Mouse (Mus musculus) midbrain, embryonic 12.5 days (tissue): ENCODE measurements at regions not wholly inside any gene's neighbourhood (a gene's known extent, or its start where the extent isn't known, plus 50 kb on each side); places are given as distances from the start of the nearest gene placed in this dataset.
"Not testable (repeated sequence)": the region's sequence is repeated elsewhere in the genome, so short reads cannot be mapped to it uniquely, and the experiment has no call there.

Experiments used
- ATAC-seq: fragments of 200-750 bp; cut with Nextera tagmentation; 2 replicates; pipeline ENCODE4 v1.8.0; 2017; ENCODE audit warnings: low read depth, moderate TSS enrichment, moderate library complexity; ENCODE audit not compliant: low FRiP score
- H3K27ac ChIP-seq: fragments of 300-500 bp; sonication (generic); replicated peaks from 2 replicates; pipeline ENCODE4 v1.5.1; 2016; ENCODE audit warnings: mild to moderate bottlenecking
- H3K27me3 ChIP-seq: fragments of 300-500 bp; sonication (generic); 2 replicates; pipeline ENCODE4 v1.6.1; 2016; ENCODE audit warnings: mild to moderate bottlenecking
- H3K36me3 ChIP-seq: fragments of 300-500 bp; sonication (generic); 2 replicates; pipeline ENCODE4 v1.6.1; 2016
- H3K4me1 ChIP-seq: fragments of 300-500 bp; sonication (generic); 2 replicates; pipeline ENCODE4 v1.6.1; 2016
- H3K4me2 ChIP-seq: fragments of 300-500 bp; sonication (generic); replicated peaks from 2 replicates; pipeline ENCODE4 v1.6.1; 2016; ENCODE audit warnings: mild to moderate bottlenecking, moderate library complexity
- H3K4me3 ChIP-seq: fragments of 300-500 bp; sonication (generic); 2 replicates; pipeline ENCODE4 v1.5.1; 2016; ENCODE audit warnings: mild to moderate bottlenecking
- H3K9ac ChIP-seq: fragments of 300-500 bp; sonication (generic); replicated peaks from 2 replicates; pipeline ENCODE4 v1.6.1; 2016; ENCODE audit warnings: mild to moderate bottlenecking, moderate library complexity
- H3K9me3 ChIP-seq: fragments of 300-500 bp; sonication (generic); 2 replicates; pipeline ENCODE4 v1.6.1; 2016; ENCODE audit warnings: mild to moderate bottlenecking
- WGBS: fragments of 180-500 bp; shearing (Covaris S2); methylation state at CpG from one replicate; pipeline ENCODE4 v1.1.7; 2016; 5-methylcytosine and 5-hydroxymethylcytosine counted together

DNA sequence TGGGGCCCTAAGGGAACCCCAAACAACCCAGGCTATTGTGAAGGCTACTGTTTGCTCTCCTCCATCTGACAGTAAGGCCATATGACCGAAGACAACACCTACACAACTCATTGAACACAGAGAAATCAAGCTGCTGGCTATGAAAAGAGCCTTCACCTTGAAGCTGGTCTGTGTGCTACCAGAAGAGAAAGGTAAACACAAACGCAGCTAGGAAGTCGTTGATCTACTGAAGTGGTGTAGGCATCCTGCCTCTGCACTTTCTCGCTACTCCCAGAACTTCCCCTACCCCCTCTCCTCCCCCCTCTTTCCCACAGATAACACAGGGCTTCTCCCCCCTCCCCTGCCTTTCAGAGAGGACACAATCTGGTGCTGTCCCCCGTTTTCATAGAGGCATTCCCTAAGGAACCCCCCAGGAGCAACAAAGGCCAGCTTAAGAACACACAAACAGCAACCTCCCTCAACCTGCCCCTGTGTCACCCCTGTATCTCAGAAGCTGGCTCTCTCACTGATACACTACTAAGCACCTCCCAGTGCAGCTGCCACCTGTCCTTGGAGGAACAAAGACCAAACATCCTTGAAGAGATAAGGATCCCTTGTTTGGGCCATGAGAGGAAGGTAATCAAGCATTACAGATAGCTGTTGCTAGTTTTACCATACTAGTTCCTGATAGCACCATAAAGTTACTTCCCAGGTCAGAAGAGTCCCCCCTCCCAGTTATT lies 368.2 kb upstream of the Pkdcc start:
- no peaks in the 10 kb centered on the region for H3K36me3 ChIP-seq
- H3K4me3 ChIP-seq, result no peak overlapping the region
- 0 out of 2 replicates have a peak, but pooled peaks have one; percentile 6 for ATAC-seq
- no peak overlapping the region for H3K27ac ChIP-seq
- H3K9ac ChIP-seq, result no peak overlapping the region
- no peaks in the 10 kb centered on the region for H3K4me1 ChIP-seq
- H3K9me3 ChIP-seq, result no peaks in the 10 kb centered on the region
- H3K4me2 ChIP-seq, result no peak overlapping the region
- 67% methylated on average over 5 of the region's 5 CpGs for WGBS
- H3K27me3 ChIP-seq, result no peaks in the 10 kb centered on the region

DNA sequence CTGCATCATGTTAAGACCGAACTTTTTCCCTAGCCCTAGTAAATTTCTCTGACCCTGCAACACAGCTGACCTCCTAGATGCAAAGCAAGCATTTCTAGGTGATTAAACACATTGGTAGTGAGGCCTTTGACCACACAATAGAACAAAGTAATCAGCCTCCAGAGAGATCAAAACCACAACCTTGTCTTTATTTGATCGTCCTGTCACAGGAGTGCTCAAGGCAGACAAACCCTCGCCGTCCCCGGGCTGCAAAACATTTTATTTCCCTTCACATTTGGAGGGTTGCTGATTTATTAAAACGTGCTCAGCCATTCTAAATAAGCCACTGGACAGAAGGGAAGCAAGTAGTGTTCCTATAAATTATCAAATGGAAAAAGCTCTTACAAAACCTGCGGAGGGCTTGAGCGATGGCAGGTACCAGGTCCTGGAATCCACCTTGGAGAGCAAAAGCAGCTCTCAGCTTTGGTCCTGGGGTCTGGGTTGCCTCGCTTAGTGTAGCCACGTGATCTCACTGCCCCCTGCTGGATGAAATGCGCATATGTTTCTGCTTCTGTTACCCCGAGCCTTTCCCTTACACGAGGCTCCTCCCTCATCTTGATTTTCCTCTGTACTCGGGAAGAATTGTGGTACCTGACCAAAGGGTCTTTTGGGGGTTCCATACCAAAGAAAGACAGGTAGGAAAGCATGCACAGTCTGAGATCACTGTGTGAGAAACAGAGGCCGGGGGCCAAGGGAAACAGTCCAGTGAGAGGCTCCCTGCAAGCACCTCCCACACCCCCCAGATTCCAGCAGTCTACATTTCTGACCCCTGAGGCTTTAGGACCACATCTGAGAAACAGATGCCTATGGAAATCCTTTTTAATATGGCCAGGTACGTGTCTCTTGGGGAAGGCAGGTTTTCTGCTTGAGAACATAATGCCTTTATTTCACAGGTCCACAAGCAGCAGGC lies 357.6 kb upstream of the Pkdcc start:
- peaks cover 8% of the 10 kb centered on the region; the same call in 1 of the 2 replicates for H3K27me3 ChIP-seq
- H3K27ac ChIP-seq, result no peak overlapping the region
- 11% methylated on average over 16 of the region's 16 CpGs for WGBS
- H3K4me2 ChIP-seq, result peak overlapping the region; percentile 39
- no peaks in the 10 kb centered on the region for H3K36me3 ChIP-seq
- no peak overlapping the region for H3K4me3 ChIP-seq
- H3K9me3 ChIP-seq, result no peaks in the 10 kb centered on the region
- 0 out of 2 replicates have a peak, but pooled peaks cover 2% of the 10 kb centered on the region for H3K4me1 ChIP-seq
- ATAC-seq, result peak; percentile 95
- H3K9ac ChIP-seq, result no peak overlapping the region

DNA sequence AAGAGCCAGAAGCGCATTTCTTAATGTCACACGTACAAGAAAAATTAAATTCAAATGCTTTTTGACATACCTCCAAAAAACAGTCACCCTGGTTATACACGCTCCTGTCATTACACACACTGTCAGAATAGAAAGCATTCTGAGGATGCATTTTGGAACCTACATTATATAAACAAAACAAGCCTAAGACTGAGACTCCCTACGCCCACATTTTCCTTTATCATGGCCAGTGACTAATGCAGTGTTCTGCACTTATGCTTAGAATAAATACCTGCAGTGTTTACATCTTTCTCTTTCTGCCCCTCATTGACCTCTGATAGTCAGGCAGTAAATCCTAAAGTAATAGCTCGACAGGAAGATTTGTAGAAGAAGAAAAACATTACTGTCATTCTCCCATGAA lies 354.7 kb upstream of the Pkdcc start:
- Histone ChIP-seq H3K36me3 (no peaks in the 10 kb centered on the region), H3K4me3 (no peak overlapping the region), H3K27me3 (peaks cover 7% of the 10 kb centered on the region; the same call in 1 of the 2 replicates), H3K4me2 (no peak overlapping the region), H3K4me1 (0 out of 2 replicates have a peak, but pooled peaks cover 2% of the 10 kb centered on the region), H3K9ac (no peak overlapping the region), H3K9me3 (no peaks in the 10 kb centered on the region), H3K27ac (no peak overlapping the region)
- ATAC-seq, result no peak
- WGBS, result 88% methylated on average over 5 of the region's 5 CpGs

DNA sequence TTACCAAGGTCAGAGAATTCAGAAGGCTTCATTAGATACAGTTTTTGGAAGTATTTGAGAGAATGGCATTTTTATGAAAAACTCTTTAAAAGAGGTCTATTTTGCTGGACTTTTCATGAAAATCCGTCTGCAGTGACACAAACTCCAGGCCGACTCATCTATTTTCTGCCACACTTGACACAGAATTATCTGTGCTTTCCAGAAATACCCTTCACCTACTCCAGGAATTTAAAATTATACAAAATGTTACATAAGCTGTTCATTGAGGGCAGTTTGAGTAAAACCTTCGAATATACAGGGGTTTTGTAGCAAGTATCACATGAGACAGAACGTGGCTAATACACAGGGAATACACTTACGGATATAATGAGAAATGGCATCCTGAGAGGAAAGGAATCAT lies 354.1 kb upstream of the Pkdcc start:
- ATAC-seq, result no peak
- Histone ChIP-seq H3K27ac (no peak overlapping the region), H3K36me3 (no peaks in the 10 kb centered on the region), H3K9me3 (no peaks in the 10 kb centered on the region), H3K4me2 (no peak overlapping the region), H3K27me3 (peaks cover 2% of the 10 kb centered on the region; the same call in 1 of the 2 replicates), H3K9ac (no peak overlapping the region), H3K4me3 (no peak overlapping the region), H3K4me1 (0 out of 2 replicates have a peak, but pooled peaks cover 2% of the 10 kb centered on the region)
- WGBS, result 84% methylated on average over 5 of the region's 5 CpGs

DNA sequence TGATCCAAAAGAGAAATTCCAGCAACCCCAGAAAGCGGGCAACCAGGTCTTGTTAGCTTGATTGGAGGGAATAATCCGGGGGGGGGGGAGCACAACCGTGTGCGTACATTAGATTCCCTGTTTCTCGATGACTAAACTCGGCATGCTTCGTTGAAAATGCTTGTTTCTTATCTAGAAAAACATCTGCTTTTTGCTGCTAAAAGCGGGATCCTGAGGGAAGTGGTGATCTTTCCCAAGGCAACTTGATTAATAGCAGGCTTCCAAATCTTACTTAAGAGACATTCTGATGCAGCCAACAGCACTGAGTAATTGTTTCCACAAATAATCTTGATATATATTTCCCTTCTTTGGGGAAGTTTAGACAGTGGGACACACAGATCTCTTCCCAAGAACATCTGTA lies 338.0 kb upstream of the Pkdcc start:
- 91% methylated on average over 8 of the region's 8 CpGs for WGBS
- Histone ChIP-seq H3K4me3 (no peak overlapping the region), H3K4me2 (no peak overlapping the region), H3K9me3 (no peaks in the 10 kb centered on the region), H3K27ac (no peak overlapping the region), H3K27me3 (no peaks in the 10 kb centered on the region), H3K9ac (no peak overlapping the region), H3K4me1 (no peaks in the 10 kb centered on the region), H3K36me3 (no peaks in the 10 kb centered on the region)
- ATAC-seq, result no peak

DNA sequence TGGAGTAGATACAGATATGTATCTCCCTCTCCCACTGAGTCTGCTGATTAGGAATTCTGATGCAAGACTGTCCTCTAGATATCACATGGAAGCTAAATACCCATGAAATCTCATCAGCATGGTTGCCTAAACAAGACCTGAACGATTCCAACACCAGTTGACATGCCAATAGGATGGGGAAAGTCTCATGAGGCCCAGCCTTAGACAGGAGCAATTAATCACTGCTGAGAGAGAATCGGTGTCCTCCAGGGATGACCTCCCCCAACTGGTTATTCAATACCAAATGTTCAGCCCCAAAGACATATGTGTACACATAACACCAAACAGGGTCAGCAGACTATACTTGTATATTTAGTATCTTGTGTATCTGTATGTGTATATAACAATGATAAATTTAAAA lies 314.5 kb upstream of the Pkdcc start:
- Histone ChIP-seq H3K36me3 (no peaks in the 10 kb centered on the region), H3K27ac (no peak overlapping the region), H3K4me2 (no peak overlapping the region), H3K27me3 (no peaks in the 10 kb centered on the region), H3K4me3 (no peak overlapping the region), H3K4me1 (no peaks in the 10 kb centered on the region), H3K9ac (no peak overlapping the region), H3K9me3 (no peaks in the 10 kb centered on the region)
- ATAC-seq, result no peak
- WGBS, result 67% methylated on average over 2 of the region's 2 CpGs

DNA sequence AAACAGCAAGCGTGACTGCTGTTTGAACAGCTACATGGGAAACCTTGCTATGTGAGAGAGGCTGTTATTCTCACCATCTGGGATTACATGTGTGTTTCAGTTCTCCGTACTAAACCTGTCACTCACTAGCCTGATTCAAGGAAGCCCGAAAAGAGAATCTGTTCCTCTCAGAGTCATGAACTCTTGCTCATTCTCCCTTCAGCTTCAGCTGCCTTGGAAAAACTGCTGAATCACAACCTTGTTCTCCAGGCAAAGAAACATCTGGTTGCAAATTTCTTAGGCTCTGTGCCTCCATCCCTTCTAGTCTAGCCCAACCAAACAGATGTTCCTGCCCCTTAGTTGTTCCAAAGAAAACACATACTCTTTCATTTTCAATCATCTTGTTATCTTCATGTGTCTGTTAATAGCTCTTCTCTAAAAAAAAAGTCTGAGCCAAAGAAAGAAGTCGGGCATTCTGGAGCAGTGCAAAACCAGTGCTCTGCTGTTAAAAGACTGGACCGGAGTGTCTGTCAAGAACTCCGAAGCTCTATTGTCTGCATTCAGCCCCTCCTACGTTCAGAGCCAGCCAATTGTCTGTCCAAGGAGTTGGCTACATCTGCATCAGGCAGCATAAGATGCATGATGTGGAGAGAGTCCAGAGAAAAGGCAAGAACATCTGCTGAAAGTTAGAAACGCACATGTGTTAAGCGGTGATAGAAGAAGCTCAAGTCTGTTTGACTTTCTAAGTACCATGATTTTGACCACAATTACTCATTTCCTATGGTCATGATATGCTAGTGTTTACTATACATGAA lies 313.8 kb upstream of the Pkdcc start:
- H3K36me3 ChIP-seq, result no peaks in the 10 kb centered on the region
- H3K4me2 ChIP-seq, result no peak overlapping the region
- H3K4me1 ChIP-seq, result no peaks in the 10 kb centered on the region
- no peak overlapping the region for H3K9ac ChIP-seq
- no peak overlapping the region for H3K4me3 ChIP-seq
- 73% methylated on average over 9 of the region's 9 CpGs for WGBS
- no peaks in the 10 kb centered on the region for H3K27me3 ChIP-seq
- no peaks in the 10 kb centered on the region for H3K9me3 ChIP-seq
- no peak for ATAC-seq
- H3K27ac ChIP-seq, result no peak overlapping the region

DNA sequence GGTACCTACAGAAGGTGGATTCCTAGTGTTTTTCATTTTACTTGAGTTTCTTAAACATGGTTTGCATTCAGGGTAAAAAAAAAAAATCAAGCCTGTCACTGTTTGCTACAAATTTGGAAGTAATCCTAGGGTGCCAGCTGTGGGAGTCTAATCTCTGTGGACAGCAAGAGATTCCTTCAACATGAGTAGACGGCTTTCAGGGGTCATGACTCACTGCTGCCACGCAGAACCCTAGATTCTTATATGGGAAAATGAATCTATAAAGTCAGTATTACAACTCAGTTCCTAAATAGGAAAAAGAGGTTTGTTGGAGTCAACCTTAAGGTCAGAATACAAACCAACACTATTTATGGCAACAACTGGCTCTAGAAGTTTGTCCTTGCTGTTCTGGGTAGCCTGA lies 310.1 kb upstream of the Pkdcc start:
- H3K36me3 ChIP-seq, result no peaks in the 10 kb centered on the region
- H3K4me1 ChIP-seq, result no peaks in the 10 kb centered on the region
- H3K9me3 ChIP-seq, result no peaks in the 10 kb centered on the region
- no peak for ATAC-seq
- no peak overlapping the region for H3K4me3 ChIP-seq
- H3K27me3 ChIP-seq, result no peaks in the 10 kb centered on the region
- 93% methylated on average over 2 of the region's 2 CpGs for WGBS
- no peak overlapping the region for H3K27ac ChIP-seq
- H3K9ac ChIP-seq, result no peak overlapping the region
- no peak overlapping the region for H3K4me2 ChIP-seq

DNA sequence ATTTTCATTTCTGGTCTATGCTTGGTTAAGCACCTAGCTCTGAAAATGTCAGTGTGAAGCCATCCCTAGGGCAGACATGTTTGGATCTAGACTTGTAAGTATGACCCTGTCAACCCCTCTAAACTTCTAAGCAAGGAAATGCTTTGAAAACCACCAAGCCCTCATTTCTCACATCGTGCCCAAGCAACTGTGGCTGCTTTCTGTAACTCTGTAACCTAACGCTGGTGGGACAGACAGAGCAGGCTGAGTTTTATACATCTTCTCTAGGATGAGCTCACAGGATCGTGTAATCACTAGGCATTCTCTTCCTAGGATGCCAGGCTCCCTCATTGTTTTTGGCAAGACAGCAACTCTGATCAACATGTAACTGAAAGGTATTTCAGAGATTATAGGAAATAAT lies 309.6 kb upstream of the Pkdcc start:
- Histone ChIP-seq H3K4me2 (no peak overlapping the region), H3K27me3 (no peaks in the 10 kb centered on the region), H3K9me3 (no peaks in the 10 kb centered on the region), H3K4me3 (no peak overlapping the region), H3K27ac (no peak overlapping the region), H3K9ac (no peak overlapping the region), H3K4me1 (no peaks in the 10 kb centered on the region), H3K36me3 (no peaks in the 10 kb centered on the region)
- 85% methylated on average over 3 of the region's 3 CpGs for WGBS
- no peak for ATAC-seq

DNA sequence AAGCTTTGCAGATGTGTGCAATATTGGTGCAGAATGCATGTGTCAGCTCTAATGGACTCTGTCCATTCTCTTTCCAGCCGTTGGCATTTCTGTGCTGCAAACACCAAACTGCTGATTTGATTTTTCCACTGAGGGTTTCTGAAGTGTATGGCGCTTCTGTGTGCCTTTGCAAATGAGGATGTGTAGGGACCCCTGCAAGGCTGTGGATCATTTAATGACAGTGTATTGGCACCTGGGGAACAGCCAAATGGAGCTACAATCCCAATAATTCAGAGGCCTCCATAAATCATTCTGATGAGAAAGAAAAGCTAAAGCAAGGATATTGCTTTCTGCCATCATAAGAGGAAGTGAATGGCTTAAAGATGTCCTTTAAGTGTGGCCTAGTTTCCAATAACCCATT lies 305.9 kb upstream of the Pkdcc start:
- no peak overlapping the region for H3K4me3 ChIP-seq
- H3K27ac ChIP-seq, result no peak overlapping the region
- H3K4me1 ChIP-seq, result no peaks in the 10 kb centered on the region
- no peak overlapping the region for H3K9ac ChIP-seq
- no peaks in the 10 kb centered on the region for H3K27me3 ChIP-seq
- no peaks in the 10 kb centered on the region for H3K9me3 ChIP-seq
- 67% methylated on average over 2 of the region's 2 CpGs for WGBS
- no peaks in the 10 kb centered on the region for H3K36me3 ChIP-seq
- no peak for ATAC-seq
- H3K4me2 ChIP-seq, result no peak overlapping the region

DNA sequence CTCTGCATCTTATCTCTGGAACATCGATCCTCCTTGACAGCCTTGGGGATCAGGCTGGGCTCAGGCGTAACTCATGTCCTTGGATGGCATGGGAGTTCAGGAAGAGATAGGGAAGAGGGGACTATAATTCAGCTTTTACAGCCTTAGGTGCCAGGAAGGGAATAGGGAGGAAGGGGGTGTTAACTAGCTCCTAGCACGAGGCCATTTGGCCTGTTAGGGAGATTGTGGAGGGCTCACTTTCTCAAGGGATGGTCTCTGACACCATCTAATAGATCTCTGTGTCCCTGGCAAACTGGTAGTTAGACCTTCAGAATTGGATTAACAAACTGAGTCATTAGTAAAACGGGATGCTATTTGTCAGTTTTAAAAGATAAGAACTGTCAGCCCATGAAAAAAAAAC lies 292.1 kb upstream of the Pkdcc start:
- not testable (repeated sequence) for H3K27ac ChIP-seq, ATAC-seq, H3K4me2 ChIP-seq, H3K27me3 ChIP-seq, H3K36me3 ChIP-seq, H3K9me3 ChIP-seq, H3K9ac ChIP-seq, H3K4me1 ChIP-seq, H3K4me3 ChIP-seq
- 91% methylated on average over 4 of the region's 4 CpGs for WGBS

DNA sequence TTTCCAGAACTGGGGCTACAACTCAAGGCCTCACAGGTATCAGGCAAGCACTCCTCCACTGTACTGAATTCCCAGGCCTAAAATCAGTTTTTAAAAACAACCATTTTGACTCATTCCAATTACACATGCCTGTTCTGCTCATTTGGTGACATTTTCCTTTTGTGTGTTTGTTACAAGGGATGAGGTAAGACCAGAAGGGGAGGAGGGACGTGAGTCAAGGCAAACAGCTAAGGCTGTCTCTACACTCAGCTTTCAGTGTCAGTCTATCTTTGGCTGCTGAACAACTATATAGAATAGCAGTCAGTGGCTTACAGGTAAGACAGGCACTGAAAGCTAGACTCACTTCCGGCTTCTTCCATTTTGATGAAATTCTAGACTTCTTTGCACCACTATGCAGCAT lies 289.3 kb upstream of the Pkdcc start:
- H3K9me3 ChIP-seq, result no peaks in the 10 kb centered on the region
- no peak overlapping the region for H3K4me2 ChIP-seq
- no peak overlapping the region for H3K27ac ChIP-seq
- no peaks in the 10 kb centered on the region for H3K27me3 ChIP-seq
- no peaks in the 10 kb centered on the region for H3K36me3 ChIP-seq
- no peak overlapping the region for H3K4me3 ChIP-seq
- WGBS, result 79% methylated on average over 2 of the region's 2 CpGs
- no peak for ATAC-seq
- H3K9ac ChIP-seq, result no peak overlapping the region
- no peaks in the 10 kb centered on the region for H3K4me1 ChIP-seq
